Mouse (Mus musculus) CH12.LX (cell line): Measurements from ENCODE around the gene Sctr. TPM values are rescaled to one million over a fixed set of nuclear protein-coding genes. Genes with fewer than 3 reads are reported as not detected.

Experiments used
- DNase-seq: peaks from one replicate; pipeline ENCODE4 v3.0.0-alpha.2; 2013; ENCODE audit errors: extremely low read depth
- H3K27ac ChIP-seq: 2 replicates; pipeline ENCODE4 v1.5.1; 2012; ENCODE audit warnings: low read depth, mild to moderate bottlenecking, control low read depth, moderate library complexity; ENCODE audit not compliant: insufficient read depth
- H3K27me3 ChIP-seq: replicated peaks from 2 replicates; pipeline ENCODE3; 2012; ENCODE audit warnings: inconsistent platforms
- H3K36me3 ChIP-seq, 2 experiments: replicated peaks in 1 of 2; 2 replicates each; pipeline versions ENCODE3 to v1.6.1; 2012; ENCODE audit warnings: inconsistent platforms in 1 of 2, low read length in 1 of 2, mild to moderate bottlenecking in 1 of 2, mixed read lengths in 1 of 2, moderate library complexity in 1 of 2; ENCODE audit not compliant: control insufficient read depth in 1 of 2, insufficient read depth in 1 of 2
- H3K4me1 ChIP-seq, 2 experiments: 2 replicates each; pipeline ENCODE4 v1.6.1; 2012; ENCODE audit warnings: inconsistent platforms in 1 of 2, moderate library complexity in 1 of 2; ENCODE audit not compliant: insufficient read depth in 2 of 2, control insufficient read depth in 1 of 2
- H3K4me2 ChIP-seq: 2 replicates; pipeline ENCODE4 v1.6.1; 2012; ENCODE audit warnings: low read depth, mild to moderate bottlenecking, control low read depth; ENCODE audit not compliant: poor library complexity, insufficient read depth, severe bottlenecking
- H3K4me3 ChIP-seq, 3 experiments: fragments of 150-350 bp in 1 of 3; sonication (generic) in 1 of 3; replicated peaks in 1 of 3; 2 replicates each; pipeline versions ENCODE3 to v1.5.1; 2011 to 2012; ENCODE audit warnings: low read depth in 2 of 3, low read length in 2 of 3, mild to moderate bottlenecking in 2 of 3, moderate library complexity in 2 of 3, control low read depth in 1 of 3, improper control_type of control experiment in 1 of 3, inconsistent platforms in 1 of 3, mixed read lengths in 1 of 3; ENCODE audit not compliant: poor library complexity in 1 of 3
- H3K79me2 ChIP-seq: replicated peaks from 2 replicates; pipeline ENCODE4 v1.6.1; 2012; ENCODE audit warnings: mild to moderate bottlenecking, moderate library complexity; ENCODE audit not compliant: control insufficient read depth, poor library complexity, insufficient read depth, severe bottlenecking; ENCODE audit errors: extremely low read depth
- H3K9ac ChIP-seq: 2 replicates; pipeline ENCODE4 v1.6.1; 2012; ENCODE audit warnings: low read depth, mild to moderate bottlenecking, control low read depth, moderate library complexity; ENCODE audit not compliant: insufficient read depth
- H3K9me3 ChIP-seq: replicated peaks from 2 replicates; pipeline ENCODE3; 2012; ENCODE audit warnings: low read length, inconsistent platforms, mixed read lengths
- CHD2 ChIP-seq: IDR thresholded peaks from 2 replicates; pipeline ENCODE4 v1.6.1; 2011; ENCODE audit warnings: low read length, improper control_type of control experiment
- ELF1 ChIP-seq: IDR thresholded peaks from 2 replicates; pipeline ENCODE4 v1.6.1; 2014; ENCODE audit warnings: low read depth, mild to moderate bottlenecking, inconsistent platforms, low read length, improper control_type of control experiment
- EP300 ChIP-seq: IDR thresholded peaks from 2 replicates; pipeline ENCODE4 v1.6.1; 2011; ENCODE audit warnings: low read length, improper control_type of control experiment
- ETS1 ChIP-seq: conservative IDR thresholded peaks from 2 replicates; pipeline ENCODE4 v1.6.1; 2012; ENCODE audit warnings: low read depth, mild to moderate bottlenecking, inconsistent platforms, low read length, improper control_type of control experiment, moderate library complexity
- GABPA ChIP-seq: IDR thresholded peaks from 2 replicates; pipeline ENCODE4 v1.6.1; 2012; ENCODE audit warnings: low read depth, low read length, improper control_type of control experiment, inconsistent platforms; ENCODE audit not compliant: insufficient replicate concordance
- HCFC1 ChIP-seq: IDR thresholded peaks from 2 replicates; pipeline ENCODE4 v1.6.1; 2012; ENCODE audit warnings: low read depth, mild to moderate bottlenecking, inconsistent platforms, low read length, improper control_type of control experiment
- KAT2A ChIP-seq: IDR thresholded peaks from 2 replicates; pipeline ENCODE4 v1.6.1; 2012; ENCODE audit warnings: low read length, improper control_type of control experiment, inconsistent platforms; ENCODE audit not compliant: insufficient replicate concordance
- MAFK ChIP-seq: IDR thresholded peaks from 2 replicates; pipeline ENCODE4 v1.6.1; 2011; ENCODE audit warnings: low read length, improper control_type of control experiment; ENCODE audit not compliant: insufficient replicate concordance
- MAZ ChIP-seq: IDR thresholded peaks from 2 replicates; pipeline ENCODE4 v1.6.1; 2012; ENCODE audit warnings: low read depth, mild to moderate bottlenecking, inconsistent platforms, low read length, improper control_type of control experiment, moderate library complexity
- MEF2A ChIP-seq: IDR thresholded peaks from 2 replicates; pipeline ENCODE4 v1.6.1; 2014; ENCODE audit warnings: low read depth, mild to moderate bottlenecking, inconsistent platforms, low read length, improper control_type of control experiment, borderline replicate concordance
- MXI1 ChIP-seq: IDR thresholded peaks from 2 replicates; pipeline ENCODE4 v1.6.1; 2011; ENCODE audit warnings: mild to moderate bottlenecking, low read depth, low read length, improper control_type of control experiment
- NELFE ChIP-seq: IDR thresholded peaks from 2 replicates; pipeline ENCODE4 v1.6.1; 2011; ENCODE audit warnings: low read depth, low read length, improper control_type of control experiment
- POLR2A ChIP-seq: IDR thresholded peaks from 2 replicates; pipeline ENCODE4 v1.6.1; 2011; ENCODE audit warnings: low read depth, mild to moderate bottlenecking, improper control_type of control experiment, low read length
- RAD21 ChIP-seq: IDR thresholded peaks from 2 replicates; pipeline ENCODE4 v1.6.1; 2011; ENCODE audit warnings: low read depth, mild to moderate bottlenecking, low read length, improper control_type of control experiment, moderate library complexity
- RCOR1 ChIP-seq: conservative IDR thresholded peaks from 2 replicates; pipeline ENCODE4 v1.6.1; 2012; ENCODE audit warnings: low read depth, mild to moderate bottlenecking, inconsistent platforms, low read length, improper control_type of control experiment
- SIN3A ChIP-seq: IDR thresholded peaks from 2 replicates; pipeline ENCODE4 v1.6.1; 2012; ENCODE audit warnings: low read length, improper control_type of control experiment, inconsistent platforms
- USF2 ChIP-seq: conservative IDR thresholded peaks from 2 replicates; pipeline ENCODE4 v1.6.1; 2011; ENCODE audit warnings: low read depth, low read length, improper control_type of control experiment
- ZMIZ1 ChIP-seq: IDR thresholded peaks from 2 replicates; pipeline ENCODE4 v1.6.1; 2012; ENCODE audit warnings: low read depth, mild to moderate bottlenecking, inconsistent platforms, low read length, improper control_type of control experiment
- ZNF384 ChIP-seq: IDR thresholded peaks from 2 replicates; pipeline ENCODE4 v1.6.1; 2012; ENCODE audit warnings: low read depth, low read length, improper control_type of control experiment, inconsistent platforms
- dilution Hi-C: fragments of 300-500 bp; cut with MboI; formaldehyde crosslinking; loops from 2 replicates; pipeline ENCODE4 v1.14.3; 2020; ENCODE audit warnings: low sequenced_read_pairs; ENCODE audit not compliant: extremely low pct_unique_long_range_greater_than_20kb, extremely low pct_ligation_motif_present
- in situ Hi-C: fragments of 300-500 bp; cut with MboI; formaldehyde crosslinking; loops from 3 replicates; pipeline ENCODE4 v1.14.3; 2019; ENCODE audit warnings: low sequenced_read_pairs, low pct_ligation_motif_present, low pct_unique_long_range_greater_than_20kb, mixed read lengths
- polyA plus RNA-seq: library from polyadenylated mRNA; unstranded; fragments of >175 nt; gene quantifications from 2 replicates; pipeline ENCODE4 v1.2.1, GENCODE M21; 2012; ENCODE audit warnings: low read depth; ENCODE audit not compliant: insufficient read length
- total RNA-seq, 2 experiments: library from RNA; depleted of rRNA; stranded (reverse); fragments of 300-350 nt in 1 of 2; fragments of >200 nt in 1 of 2; gene quantifications; 2 replicates each; pipeline ENCODE4 v1.2.3; 2012 to 2014

Sctr gene
- total and polyA plus RNA-seq, 3 experiments = not detected

- Histone ChIP-seq H3K9me3 (no peaks in the 10 kb centered on the region), H3K79me2 (no peaks in the 10 kb centered on the region), H3K27me3 (no peaks in the 10 kb centered on the region), H3K9ac (no peak overlapping the region), H3K4me2 (no peak overlapping the region), H3K27ac (no peak overlapping the region), H3K4me3 (no peak overlapping the region)
- in situ Hi-C loops = no loop called here
- dilution Hi-C loops = no loop called here
- no peak for DNase-seq
- no peak for TF ChIP-seq MEF2A
- TF ChIP-seq MAFK = no peak
- no peak for TF ChIP-seq ETS1
- TF ChIP-seq EP300 = no peak
- TF ChIP-seq, all 38 proteins: peak for 0
- peaks cover under 1 to 12% of the 10 kb centered on the region in 2 experiments; a peak in 3 of 4 replicates for H3K4me1 ChIP-seq
- H3K36me3 ChIP-seq = no peaks in the 10 kb centered on the region
Observed at GRCm38 (mm10) chr1:120075507-120075906, 68.8 kb downstream of the Sctr start.

- no peaks in the 10 kb centered on the region for H3K36me3 ChIP-seq
- H3K27ac ChIP-seq = no peak overlapping the region
- H3K27me3 ChIP-seq = no peaks in the 10 kb centered on the region
- dilution Hi-C loops = no loop called here
- H3K9me3 ChIP-seq = no peaks in the 10 kb centered on the region
- no peaks in the 10 kb centered on the region for H3K79me2 ChIP-seq
- DNase-seq = no peak
- peaks cover 10 to 31% of the 10 kb centered on the region in 2 experiments for H3K4me1 ChIP-seq
- no peak overlapping the region for H3K4me2 ChIP-seq
- H3K4me3 ChIP-seq = no peak overlapping the region
- no peak for TF ChIP-seq MXI1
- no peak for TF ChIP-seq CHD2
- TF ChIP-seq RAD21 = no peak
- TF ChIP-seq USF2 = no peak
- no peak for TF ChIP-seq ZNF384
- no peak for TF ChIP-seq MEF2A
- TF ChIP-seq ELF1 = no peak
- TF ChIP-seq SIN3A = no peak
- no peak for TF ChIP-seq POLR2A
- no peak for TF ChIP-seq NELFE
- TF ChIP-seq GABPA = no peak
- TF ChIP-seq KAT2A = no peak
- no peak for TF ChIP-seq ZMIZ1
- no peak for TF ChIP-seq HCFC1
- no peak for TF ChIP-seq RCOR1
- no peak for TF ChIP-seq MAZ
- TF ChIP-seq, all 38 proteins: peak for 0
- in situ Hi-C loops = no loop called here
- H3K9ac ChIP-seq = no peak overlapping the region
Observed at GRCm38 (mm10) chr1:120077746-120078410, 71.2 kb downstream of the Sctr start.
